Mouse (Mus musculus) lung, adult 2 months (tissue): Measurements from ENCODE around the gene Actb. TPM values are rescaled to one million over a fixed set of nuclear protein-coding genes. Genes with fewer than 3 reads are reported as not detected.
A peak's percentile ranks its signal among the peaks of the same experiment; 100 is the strongest.
"Not testable (repeated sequence)": the region's sequence is repeated elsewhere in the genome, so short reads cannot be mapped to it uniquely, and the experiment has no call there.

Experiments
- DNase-seq: peaks from one replicate; pipeline ENCODE4 v3.0.0; 2022
- H3K4me1 ChIP-seq: fragments of 200-500 bp; 2 replicates; pipeline ENCODE4 v1.6.1; 2011; ENCODE audit warnings: low read length; ENCODE audit not compliant: control insufficient read depth, insufficient read depth
- H3K4me3 ChIP-seq: fragments of 200-500 bp; replicated peaks from 2 replicates; pipeline ENCODE3; 2011; ENCODE audit warnings: low read depth, mild to moderate bottlenecking, control low read depth, low read length; ENCODE audit errors: extremely low read depth
- CTCF ChIP-seq: fragments of 200-500 bp; IDR thresholded peaks from 2 replicates; pipeline ENCODE4 v1.5.1; 2011; ENCODE audit warnings: mild to moderate bottlenecking, low read length, control low read depth; ENCODE audit not compliant: insufficient read depth
- POLR2A ChIP-seq: fragments of 200-500 bp; IDR thresholded peaks from 2 replicates; pipeline ENCODE4 v1.6.1; 2011; ENCODE audit warnings: low read depth, mild to moderate bottlenecking, control low read depth, low read length, borderline replicate concordance; ENCODE audit errors: extremely low read depth
- WGBS: fragments of 180-500 bp; shearing (Covaris S2); methylation state at CpG from one replicate; pipeline ENCODE4 v1.1.7; 2018; 5-methylcytosine and 5-hydroxymethylcytosine counted together
- polyA plus RNA-seq: library from polyadenylated mRNA; depleted of rRNA; stranded (reverse); fragments of >200 nt; gene quantifications from 2 replicates; pipeline ENCODE4 v1.2.3, GENCODE M21; 2012

Actb gene
- polyA plus RNA-seq, 1 experiment, result 6,451 TPM

GRCm38 (mm10) chr5:142897568-142898248 is 8.8 kb downstream of the Actb start:
- peaks cover 3% of the 10 kb centered on the region; the same call in 1 of the 2 replicates for H3K4me1 ChIP-seq
- no peak for TF ChIP-seq POLR2A
- no peak for TF ChIP-seq CTCF
- WGBS, result 75% methylated on average over 7 of the region's 7 CpGs
- no peak for DNase-seq
- H3K4me3 ChIP-seq, result no peak overlapping the region

DNA sequence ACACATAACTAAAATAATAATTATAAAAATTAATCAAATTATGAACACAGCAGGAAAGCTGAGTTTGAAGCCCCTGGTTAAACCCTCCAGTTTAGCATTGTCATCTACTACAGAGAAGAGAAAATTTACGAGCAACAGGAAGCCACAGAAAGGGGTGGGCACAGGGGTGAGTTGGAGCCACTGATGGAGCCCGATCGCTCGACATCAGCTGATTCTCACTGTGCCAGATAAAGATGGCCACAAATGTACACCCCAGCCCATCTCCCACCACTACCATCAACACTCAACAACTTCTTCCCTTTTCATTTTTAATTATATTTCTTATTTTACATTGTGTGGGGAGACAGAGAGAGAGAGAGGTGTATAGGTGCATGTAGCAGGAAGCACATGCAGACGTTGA is 9.8 kb downstream of the Actb start:
- no peak overlapping the region for H3K4me3 ChIP-seq
- H3K4me1 ChIP-seq, result no peaks in the 10 kb centered on the region
- WGBS, result 30% methylated on average over 5 of the region's 5 CpGs
- TF ChIP-seq POLR2A, result no peak
- no peak for TF ChIP-seq CTCF
- no peak for DNase-seq

DNA sequence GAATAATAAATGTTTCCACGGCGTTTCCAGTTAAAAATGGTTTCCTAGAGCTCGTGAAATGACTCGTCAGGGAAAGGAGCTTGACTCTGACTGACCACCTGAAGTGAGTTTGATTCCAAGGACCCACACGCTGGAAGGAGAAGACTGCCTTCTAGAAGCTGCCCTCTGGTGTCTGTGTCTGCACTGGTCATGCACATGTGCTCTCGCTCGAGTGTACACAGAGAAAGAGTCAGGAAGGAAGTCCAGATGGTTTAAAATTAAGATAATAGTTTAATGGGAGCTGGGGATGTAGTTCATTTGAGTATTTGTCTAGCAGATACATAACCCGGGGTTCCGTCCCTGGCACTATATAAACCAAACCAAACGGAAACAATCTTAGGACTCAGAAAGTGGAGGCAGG is 10.4 kb downstream of the Actb start:
- no peak for DNase-seq
- H3K4me1 ChIP-seq, result no peaks in the 10 kb centered on the region
- H3K4me3 ChIP-seq, result no peak overlapping the region
- 0 out of 2 replicates have a peak, but pooled peaks have one; percentile 21 for TF ChIP-seq CTCF
- TF ChIP-seq POLR2A, result no peak
- WGBS, result 39% methylated on average over 10 of the region's 10 CpGs

- Histone ChIP-seq H3K4me3 (peak within 1 kb of the TSS; percentile 99), H3K4me1 (no peaks in the 10 kb centered on the region)
- 1% methylated on average over 40 of the region's 40 CpGs for WGBS
- peak; percentile 78; the same call in 1 of the 2 replicates for TF ChIP-seq POLR2A
- TF ChIP-seq CTCF, result no peak
- DNase-seq, result peak; percentile 88
Measured at GRCm38 (mm10) chr5:142894918-142895613, 11.5 kb downstream of the Actb start, which contains the start of gene Fbxl18. Fbxl18 (minus strand) TSS chr5:142895421.

DNA sequence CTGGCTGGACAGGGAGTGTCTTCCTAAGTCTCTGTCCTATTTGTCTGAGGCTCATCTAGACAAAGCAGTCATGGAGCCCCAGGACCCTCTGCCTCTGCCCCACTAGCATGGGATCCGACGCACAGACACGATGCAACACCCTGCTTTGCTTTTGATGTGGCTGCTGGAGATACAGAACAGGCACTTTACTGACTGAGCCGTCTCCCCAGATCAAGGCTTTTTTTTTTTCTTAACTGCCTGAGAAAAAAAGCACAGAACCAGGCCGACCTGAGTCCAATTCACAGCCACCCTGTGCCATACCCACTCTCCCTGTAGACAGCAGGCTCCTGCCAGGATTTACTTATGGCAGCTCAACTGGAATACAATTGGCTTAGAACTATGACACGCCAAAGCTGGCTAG is 15.2 kb downstream of the Actb start:
- WGBS, result 84% methylated on average over 6 of the region's 6 CpGs
- Histone ChIP-seq H3K4me3 (no peak overlapping the region), H3K4me1 (no peaks in the 10 kb centered on the region)
- no peak for DNase-seq
- no peak for TF ChIP-seq POLR2A
- TF ChIP-seq CTCF, result no peak

DNA sequence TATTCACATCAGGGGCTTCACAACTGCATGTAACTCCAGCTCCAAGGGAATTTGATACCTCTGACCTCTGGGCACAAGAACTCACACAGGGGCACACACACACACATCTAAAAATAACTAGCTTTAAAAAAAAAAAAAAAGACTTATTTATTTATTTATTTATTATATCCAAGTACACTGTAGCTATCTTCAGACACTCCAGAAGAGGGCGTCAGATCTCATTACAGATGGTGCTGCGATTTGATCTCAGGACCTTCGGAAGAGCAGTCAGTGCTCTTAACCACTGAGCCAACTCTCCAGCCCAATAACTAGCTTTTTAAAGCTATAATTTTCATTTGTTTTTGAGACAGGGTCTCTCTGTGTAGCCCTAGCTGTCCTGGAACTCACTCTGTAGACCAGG is 19.0 kb downstream of the Actb start:
- H3K4me1 ChIP-seq, DNase-seq, H3K4me3 ChIP-seq: not testable (repeated sequence)
- WGBS, result 83% methylated on average over 3 of the region's 3 CpGs

GRCm38 (mm10) chr5:142886761-142887160 is 19.8 kb downstream of the Actb start:
- WGBS, result 92% methylated on average over 20 of the region's 20 CpGs
- TF ChIP-seq POLR2A (no peak), CTCF (no peak)
- H3K4me1 ChIP-seq, result no peaks in the 10 kb centered on the region
- H3K4me3 ChIP-seq, result no peak overlapping the region
- no peak for DNase-seq

- Histone ChIP-seq H3K4me3 (no peak overlapping the region), H3K4me1 (no peaks in the 10 kb centered on the region)
- TF ChIP-seq CTCF (no peak), POLR2A (no peak)
- no peak for DNase-seq
- 94% methylated on average over 19 of the region's 19 CpGs for WGBS
Measured at GRCm38 (mm10) chr5:142886181-142886580, 20.4 kb downstream of the Actb start.

DNA sequence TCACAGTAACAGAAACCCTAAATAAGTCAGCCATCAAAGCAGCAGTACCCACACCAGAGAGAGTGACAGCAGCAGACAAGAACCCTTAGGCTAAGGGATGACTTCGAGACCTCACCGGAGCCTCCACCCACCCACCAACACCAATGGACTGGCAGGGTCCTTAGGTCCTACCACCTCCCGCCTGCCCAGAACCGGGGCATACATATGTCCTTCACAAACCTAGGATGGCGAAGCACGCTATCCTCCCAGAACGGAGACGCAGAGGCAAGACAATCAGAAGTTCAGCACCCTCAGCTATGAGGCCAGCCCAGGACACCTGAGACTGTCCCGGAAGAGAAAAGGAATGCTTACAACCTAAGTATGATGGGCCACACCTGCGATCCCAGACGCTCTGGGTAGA is 24.1 kb downstream of the Actb start:
- TF ChIP-seq CTCF, result no peak
- no peak for TF ChIP-seq POLR2A
- DNase-seq, result no peak
- peaks cover 4% of the 10 kb centered on the region; the same call in 1 of the 2 replicates for H3K4me1 ChIP-seq
- WGBS, result 92% methylated on average over 11 of the region's 11 CpGs
- no peak overlapping the region for H3K4me3 ChIP-seq

DNA sequence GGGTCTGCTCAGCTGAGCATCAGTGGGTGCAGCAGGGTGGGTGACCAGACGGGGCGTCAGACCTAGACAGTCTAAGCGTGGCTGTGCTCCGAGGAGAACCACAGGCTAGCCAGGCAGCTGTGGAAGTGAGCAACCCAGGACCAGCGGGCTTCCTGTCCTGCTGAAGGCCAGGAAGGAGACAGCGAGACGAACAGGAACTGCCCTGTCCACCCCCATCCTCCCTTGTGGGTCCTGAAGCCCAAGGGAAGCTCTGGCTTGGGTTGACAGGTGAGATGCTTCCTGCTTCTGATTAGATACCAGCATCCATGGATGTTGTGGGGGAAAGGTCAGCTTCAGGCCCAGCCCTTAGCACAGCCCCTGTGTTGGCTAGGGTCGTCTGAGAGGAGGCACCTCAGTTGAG is 24.6 kb downstream of the Actb start:
- no peak for TF ChIP-seq CTCF
- no peak for TF ChIP-seq POLR2A
- Histone ChIP-seq H3K4me3 (no peak overlapping the region), H3K4me1 (peaks cover 4% of the 10 kb centered on the region; the same call in 1 of the 2 replicates)
- no peak for DNase-seq
- 58% methylated on average over 8 of the region's 8 CpGs for WGBS
